Mouse (Mus musculus) lung, adult 10 weeks (tissue): ENCODE measurements around the gene Mtus2. TPM values are rescaled to one million over a fixed set of nuclear protein-coding genes. Genes with fewer than 3 reads are reported as not detected.

Source experiments
- polyA plus RNA-seq: library from polyadenylated mRNA; stranded (reverse); fragments of 350-450 nt; fragmentation: Illumina TruSeq; extraction: RNeasy Lipid Tissue Mini Kit (QIAGEN cat#74804); gene quantifications from one replicate; pipeline ENCODE4 v1.2.3, GENCODE M21; 2014; ENCODE audit warnings: low read depth, low replicate concordance; ENCODE audit not compliant: insufficient read depth

The Mtus2 gene
- 2.3 TPM for polyA plus RNA-seq

GRCm38 (mm10) chr5:147956821-147957564 is at the start of gene Mtus2:
TSS of gene Mtus2 (plus strand) at chr5:147957320.

Other genes with a start within 250 kb of the Mtus2 start
- 29.2 TPM for gene Flt1, start 231.3 kb upstream of the Mtus2 start, polyA plus RNA-seq
- gene Pomp, start 96.9 kb upstream of the Mtus2 start, polyA plus RNA-seq, result 258 TPM
- 16.2 TPM for gene Slc46a3, start 62.5 kb upstream of the Mtus2 start, polyA plus RNA-seq